ENCODE assay signal across 25 mouse cellular contexts in the genomic region with DNA sequence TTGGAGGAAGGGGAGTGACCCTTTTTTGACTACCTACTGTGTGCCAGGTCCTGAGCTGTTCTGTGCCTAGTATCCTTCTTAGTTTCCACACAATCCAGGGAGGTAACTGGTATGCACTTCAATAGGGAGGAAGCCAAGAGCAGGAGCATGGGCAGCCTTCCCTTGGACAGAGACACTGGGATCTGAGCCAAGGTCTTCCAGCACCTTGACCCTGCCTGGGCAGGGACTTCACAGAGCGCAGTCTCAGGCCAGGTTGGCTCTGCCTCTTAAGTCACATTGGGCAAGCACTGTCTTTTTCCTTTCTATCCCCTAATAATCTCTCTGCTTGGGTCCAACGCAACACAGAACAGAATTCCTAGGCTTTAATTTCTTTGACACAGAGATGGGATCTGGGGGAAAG.
DNase-seq lines count a peak whose midpoint lies in the region; ATAC-seq lines count a peak whose summit lies in the region.
"Had no signal": no experiment of that assay in that cellular context is flagged by ENCODE, and none has a peak within 500 bp of the region (broad histone marks: within the 10 kb centered on the region; RNA-seq: fewer than 3 reads in every experiment).

No protein-coding gene starts in this region.

- H3K4me3 ChIP-seq in kidney, embryonic 15.5 days (replicated peaks) = no peak overlapping the region
- H3K4me3 ChIP-seq: heart, embryonic 10.5 days; lung, embryonic 15.5 days; megakaryocyte, embryonic 14.5 days; midbrain, embryonic 13.5 days had no signal

- no peak for ATAC-seq in kidney, embryonic 15.5 days (replicated peaks; ENCODE audit: low FRiP score)
- ATAC-seq in erythroblast, adult 5-6 weeks (replicated peaks; ENCODE audit: low FRiP score, poor library complexity, severe bottlenecking) = no peak
- ATAC-seq: forebrain, embryonic 14.5 days; hindbrain, postnatal 0 days; intestine, embryonic 16.5 days; midbrain, embryonic 13.5 days; Patski had no signal

- intact Hi-C loops in left cerebral cortex, postnatal 14 days (cut with DNase I) = no loop called here

- H3K4me1 ChIP-seq in kidney, embryonic 15.5 days = no peaks in the 10 kb centered on the region
- H3K4me1 ChIP-seq: heart, embryonic 10.5 days; lung, embryonic 15.5 days; megakaryocyte, embryonic 14.5 days; midbrain, embryonic 13.5 days had no signal

- DNase-seq in kidney, adult 11 months = peak; percentile 27
- DNase-seq in adrenal gland, postnatal 10 days = peak; percentile 47
- DNase-seq in adrenal gland, postnatal 36 days = peak; percentile 33 to 69
- peak; percentile 40 to 71 for DNase-seq in kidney, postnatal 36 days
- no peak for DNase-seq in left cerebral cortex, postnatal 14 days (ENCODE audit: low spot score in 2 of 2)
- DNase-seq: B cell, adult 2 months; cerebellum, adult 2 months; cerebellum, postnatal 36 days; embryo, embryonic 11 days; layer of hippocampus, postnatal 36 days; lung, postnatal 36 days; right cerebral cortex, adult 18-20 months; thymus, adult 2 months had no signal

- no peaks in the 10 kb centered on the region for H3K27me3 ChIP-seq in kidney, embryonic 15.5 days
- H3K27me3 ChIP-seq: lung, embryonic 15.5 days; megakaryocyte, embryonic 14.5 days; midbrain, embryonic 13.5 days had no signal

- no peak overlapping the region for H3K27ac ChIP-seq in kidney, embryonic 15.5 days
- H3K27ac ChIP-seq: heart, embryonic 10.5 days; hindbrain, postnatal 0 days; liver, embryonic 14.5 days; lung, embryonic 15.5 days; midbrain, embryonic 13.5 days had no signal

- H3K9me3 ChIP-seq in kidney, embryonic 15.5 days (replicated peaks) = no peaks in the 10 kb centered on the region
- H3K9me3 ChIP-seq: heart, embryonic 10.5 days; lung, embryonic 15.5 days; midbrain, embryonic 13.5 days had no signal

- H3K9ac ChIP-seq in kidney, embryonic 15.5 days = no peak overlapping the region
- H3K9ac ChIP-seq: liver, embryonic 14.5 days; lung, embryonic 15.5 days; midbrain, embryonic 13.5 days had no signal

- 78% methylated on average over 2 of the region's 2 CpGs for WGBS in kidney, embryonic 15.5 days

- H3K36me3 ChIP-seq in kidney, embryonic 15.5 days = no peaks in the 10 kb centered on the region
- H3K36me3 ChIP-seq: G1E; heart, embryonic 10.5 days; lung, embryonic 15.5 days; midbrain, embryonic 13.5 days had no signal

- no peak overlapping the region for H3K4me2 ChIP-seq in kidney, embryonic 15.5 days
- H3K4me2 ChIP-seq: lung, embryonic 15.5 days; midbrain, embryonic 13.5 days had no signal

Comparison
In these comparisons a context has a peak if more than half of its experiments do, and no peak if none do; other contexts are left out.
1. DNase-seq: peak in kidney, adult 11 months (single experiment), adrenal gland, postnatal 10 days (single experiment), adrenal gland, postnatal 36 days (2 of 2) and kidney, postnatal 36 days (2 of 2); none in left cerebral cortex, postnatal 14 days (0 of 2).